Mouse (Mus musculus): ENCODE measurements around the gene a. TPM values are rescaled to one million over a fixed set of nuclear protein-coding genes. Genes with fewer than 3 reads are reported as not detected.

The a gene
- total RNA-seq, 1 experiment from 2014 or later, result not detected

GRCm38 (mm10) chr2:154817788-154818187 lies 26.6 kb downstream of the a start:
- ATAC-seq (replicated peaks in 1 of 2; ENCODE audit: insufficient read depth in 1 of 2, low FRiP score in 2 of 2, low TSS enrichment in 1 of 2, low read depth in 1 of 2, poor library complexity in 2 of 2, severe bottlenecking in 2 of 2), result no peak

- no peak for ATAC-seq (replicated peaks in 1 of 2; ENCODE audit: insufficient read depth in 1 of 2, low FRiP score in 2 of 2, low TSS enrichment in 1 of 2, low read depth in 1 of 2, poor library complexity in 2 of 2, severe bottlenecking in 2 of 2)
Measured at GRCm38 (mm10) chr2:154818599-154818998, 27.4 kb downstream of the a start.

GRCm38 (mm10) chr2:154820346-154820745 lies 29.1 kb downstream of the a start:
- ATAC-seq (replicated peaks in 1 of 2; ENCODE audit: insufficient read depth in 1 of 2, low FRiP score in 2 of 2, low TSS enrichment in 1 of 2, low read depth in 1 of 2, poor library complexity in 2 of 2, severe bottlenecking in 2 of 2), result no peak

GRCm38 (mm10) chr2:154826054-154826538 lies 34.9 kb downstream of the a start:
- no peak for ATAC-seq (replicated peaks in 1 of 2; ENCODE audit: insufficient read depth in 1 of 2, low FRiP score in 2 of 2, low TSS enrichment in 1 of 2, low read depth in 1 of 2, poor library complexity in 2 of 2, severe bottlenecking in 2 of 2)

GRCm38 (mm10) chr2:154827521-154827920 lies 36.3 kb downstream of the a start:
- no peak for ATAC-seq (replicated peaks in 1 of 2; ENCODE audit: insufficient read depth in 1 of 2, low FRiP score in 2 of 2, low TSS enrichment in 1 of 2, low read depth in 1 of 2, poor library complexity in 2 of 2, severe bottlenecking in 2 of 2)

GRCm38 (mm10) chr2:154832471-154832870 lies 41.3 kb downstream of the a start:
- no peak for ATAC-seq (replicated peaks in 1 of 2; ENCODE audit: insufficient read depth in 1 of 2, low FRiP score in 2 of 2, low TSS enrichment in 1 of 2, low read depth in 1 of 2, poor library complexity in 2 of 2, severe bottlenecking in 2 of 2)

- no peak for ATAC-seq (replicated peaks in 1 of 2; ENCODE audit: insufficient read depth in 1 of 2, low FRiP score in 2 of 2, low TSS enrichment in 1 of 2, low read depth in 1 of 2, poor library complexity in 2 of 2, severe bottlenecking in 2 of 2)
Measured at GRCm38 (mm10) chr2:154834149-154834865, 43.1 kb downstream of the a start.

GRCm38 (mm10) chr2:154836537-154836936 lies 45.3 kb downstream of the a start:
- no peak for ATAC-seq (replicated peaks in 1 of 2; ENCODE audit: insufficient read depth in 1 of 2, low FRiP score in 2 of 2, low TSS enrichment in 1 of 2, low read depth in 1 of 2, poor library complexity in 2 of 2, severe bottlenecking in 2 of 2)

GRCm38 (mm10) chr2:154848086-154848485 lies 56.9 kb downstream of the a start:
- no peak for ATAC-seq (replicated peaks in 1 of 2; ENCODE audit: insufficient read depth in 1 of 2, low FRiP score in 2 of 2, low TSS enrichment in 1 of 2, low read depth in 1 of 2, poor library complexity in 2 of 2, severe bottlenecking in 2 of 2)

GRCm38 (mm10) chr2:154855383-154855782 lies 64.2 kb downstream of the a start:
- peak in 1 of 2 experiments; percentile 45; a peak in 2 of 4 replicates for ATAC-seq (replicated peaks in 1 of 2; ENCODE audit: insufficient read depth in 1 of 2, low FRiP score in 2 of 2, low TSS enrichment in 1 of 2, low read depth in 1 of 2, poor library complexity in 2 of 2, severe bottlenecking in 2 of 2)

- no peak for ATAC-seq (replicated peaks in 1 of 2; ENCODE audit: insufficient read depth in 1 of 2, low FRiP score in 2 of 2, low TSS enrichment in 1 of 2, low read depth in 1 of 2, poor library complexity in 2 of 2, severe bottlenecking in 2 of 2)
Measured at GRCm38 (mm10) chr2:154863672-154864071, 72.5 kb downstream of the a start.

- ATAC-seq (replicated peaks in 1 of 2; ENCODE audit: insufficient read depth in 1 of 2, low FRiP score in 2 of 2, low TSS enrichment in 1 of 2, low read depth in 1 of 2, poor library complexity in 2 of 2, severe bottlenecking in 2 of 2), result no peak
Measured at GRCm38 (mm10) chr2:154865696-154866095, 74.5 kb downstream of the a start.

GRCm38 (mm10) chr2:154868106-154868505 lies 76.9 kb downstream of the a start:
- ATAC-seq (replicated peaks in 1 of 2; ENCODE audit: insufficient read depth in 1 of 2, low FRiP score in 2 of 2, low TSS enrichment in 1 of 2, low read depth in 1 of 2, poor library complexity in 2 of 2, severe bottlenecking in 2 of 2), result no peak

GRCm38 (mm10) chr2:154869954-154870641 lies 78.9 kb downstream of the a start:
- ATAC-seq (replicated peaks in 1 of 2; ENCODE audit: insufficient read depth in 1 of 2, low FRiP score in 2 of 2, low TSS enrichment in 1 of 2, low read depth in 1 of 2, poor library complexity in 2 of 2, severe bottlenecking in 2 of 2), result no peak

- no peak for ATAC-seq (replicated peaks in 1 of 2; ENCODE audit: insufficient read depth in 1 of 2, low FRiP score in 2 of 2, low TSS enrichment in 1 of 2, low read depth in 1 of 2, poor library complexity in 2 of 2, severe bottlenecking in 2 of 2)
Measured at GRCm38 (mm10) chr2:154876621-154877020, 85.4 kb downstream of the a start.

GRCm38 (mm10) chr2:154891585-154891984 lies 100.4 kb downstream of the a start:
- no peak for ATAC-seq (replicated peaks in 1 of 2; ENCODE audit: insufficient read depth in 1 of 2, low FRiP score in 2 of 2, low TSS enrichment in 1 of 2, low read depth in 1 of 2, poor library complexity in 2 of 2, severe bottlenecking in 2 of 2)

GRCm38 (mm10) chr2:154892201-154893044 lies 101.2 kb downstream of the a start, which contains the start of gene Eif2s2:
Eif2s2 (minus strand) TSS chr2:154892935.
- ATAC-seq (replicated peaks in 1 of 2; ENCODE audit: insufficient read depth in 1 of 2, low FRiP score in 2 of 2, low TSS enrichment in 1 of 2, low read depth in 1 of 2, poor library complexity in 2 of 2, severe bottlenecking in 2 of 2), result peak; percentile 97 to 98

- 0 out of 4 replicates have a peak, but pooled peaks of 1 of the 2 experiments have one; percentile 19 for ATAC-seq (replicated peaks in 1 of 2; ENCODE audit: insufficient read depth in 1 of 2, low FRiP score in 2 of 2, low TSS enrichment in 1 of 2, low read depth in 1 of 2, poor library complexity in 2 of 2, severe bottlenecking in 2 of 2)
Measured at GRCm38 (mm10) chr2:154893045-154893385, 101.8 kb downstream of the a start.
